Mouse (Mus musculus): ENCODE measurements around the gene Sfxn5. TPM values are rescaled to one million over a fixed set of nuclear protein-coding genes. Genes with fewer than 3 reads are reported as not detected.

Sfxn5 gene
- polyA plus RNA-seq, 1 experiment, result 0.72 TPM

GRCm38 (mm10) chr6:85189911-85190591 lies 143.2 kb downstream of the Sfxn5 start:
- Histone ChIP-seq H3K36me3 (replicated peaks; ENCODE audit: low read length) (no peaks in the 10 kb centered on the region), H3K4me3 (replicated peaks) (peak overlapping the region; percentile 42), H3K4me1 (peaks cover 15% of the 10 kb centered on the region), H3K9me3 (peaks cover 5% of the 10 kb centered on the region; the same call in 1 of the 2 replicates), H3K27me3 (replicated peaks) (peaks cover 97% of the 10 kb centered on the region)
- TF ChIP-seq GATA1 (IDR thresholded peaks at IDR 0.05; ENCODE audit: borderline replicate concordance, low read length) (no peak), FLI1 (IDR thresholded peaks at IDR 0.05; ENCODE audit: low read length) (no peak)

DNA sequence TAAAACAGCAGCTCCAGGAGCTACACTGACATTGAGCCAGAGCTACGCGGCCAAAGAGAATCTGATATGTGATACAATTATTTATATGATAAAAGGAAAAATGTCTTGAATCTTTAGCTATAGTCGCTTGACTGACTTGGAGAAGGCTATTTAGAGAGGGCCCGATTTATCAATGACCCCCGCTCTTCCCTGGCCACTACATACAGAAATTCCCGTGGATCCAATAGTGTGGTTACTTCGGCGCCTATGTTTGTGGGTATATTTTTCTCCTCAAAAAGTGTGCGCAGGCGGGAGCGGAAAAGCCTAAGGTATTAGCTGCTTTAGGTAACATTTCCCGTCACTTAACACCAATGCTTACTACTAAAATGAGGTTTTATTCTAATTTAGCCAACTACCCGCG lies 143.9 kb downstream of the Sfxn5 start:
- no peak for TF ChIP-seq FLI1 (IDR thresholded peaks at IDR 0.05; ENCODE audit: low read length)
- H3K36me3 ChIP-seq (replicated peaks; ENCODE audit: low read length), result no peaks in the 10 kb centered on the region
- H3K4me1 ChIP-seq, result peaks cover 15% of the 10 kb centered on the region
- H3K4me3 ChIP-seq (replicated peaks), result no peak overlapping the region
- H3K27me3 ChIP-seq (replicated peaks), result peaks cover 94% of the 10 kb centered on the region
- peaks cover 5% of the 10 kb centered on the region; the same call in 1 of the 2 replicates for H3K9me3 ChIP-seq

DNA sequence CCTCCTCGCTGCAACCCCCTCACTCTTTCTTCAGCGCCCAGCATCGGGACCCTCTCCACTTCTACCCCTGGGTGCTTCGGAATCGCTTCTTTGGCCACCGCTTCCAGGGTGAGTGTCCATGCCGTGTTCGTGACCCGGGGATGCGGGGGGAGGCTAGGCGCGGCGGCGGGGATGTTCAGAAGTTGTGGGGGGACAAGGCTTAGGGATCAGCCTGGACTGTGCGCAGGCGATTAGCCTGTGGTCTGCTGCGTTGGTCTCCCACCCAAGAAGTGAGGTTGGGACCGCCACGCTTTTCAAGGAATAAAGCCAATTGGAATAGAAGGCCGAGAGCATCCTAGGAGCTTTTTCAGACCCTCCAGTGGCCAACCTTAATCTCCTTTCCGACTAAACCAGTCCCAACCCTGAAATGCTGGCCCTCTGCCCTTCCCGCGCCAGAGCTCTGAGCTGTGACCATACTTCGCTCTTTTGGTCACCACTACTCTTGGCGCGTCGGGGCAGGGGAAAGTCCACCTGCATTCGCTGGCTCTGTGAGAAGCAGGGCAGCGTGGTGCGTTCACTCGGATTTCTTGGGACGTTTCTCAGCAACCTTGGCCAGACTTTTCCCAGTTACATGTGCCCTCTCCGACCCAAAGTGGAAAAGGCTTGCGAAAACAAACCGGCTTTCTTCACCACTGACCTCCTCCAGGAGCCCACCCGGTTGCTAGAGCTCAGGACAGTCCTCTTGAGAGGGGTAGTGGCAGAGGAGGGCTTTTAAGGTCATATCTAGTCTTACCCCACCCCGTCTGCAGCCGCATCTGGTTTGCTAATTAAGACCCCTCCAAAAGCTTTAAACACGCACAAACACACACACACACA lies 144.7 kb downstream of the Sfxn5 start:
- Histone ChIP-seq H3K9me3 (0 out of 2 replicates have a peak, but pooled peaks cover 5% of the 10 kb centered on the region), H3K27me3 (replicated peaks) (peaks cover 91% of the 10 kb centered on the region), H3K4me1 (peaks cover 15% of the 10 kb centered on the region), H3K36me3 (replicated peaks; ENCODE audit: low read length) (no peaks in the 10 kb centered on the region), H3K4me3 (replicated peaks) (no peak overlapping the region)
- TF ChIP-seq GATA1 (IDR thresholded peaks at IDR 0.05; ENCODE audit: borderline replicate concordance, low read length) (no peak), FLI1 (IDR thresholded peaks at IDR 0.05; ENCODE audit: low read length) (no peak)

DNA sequence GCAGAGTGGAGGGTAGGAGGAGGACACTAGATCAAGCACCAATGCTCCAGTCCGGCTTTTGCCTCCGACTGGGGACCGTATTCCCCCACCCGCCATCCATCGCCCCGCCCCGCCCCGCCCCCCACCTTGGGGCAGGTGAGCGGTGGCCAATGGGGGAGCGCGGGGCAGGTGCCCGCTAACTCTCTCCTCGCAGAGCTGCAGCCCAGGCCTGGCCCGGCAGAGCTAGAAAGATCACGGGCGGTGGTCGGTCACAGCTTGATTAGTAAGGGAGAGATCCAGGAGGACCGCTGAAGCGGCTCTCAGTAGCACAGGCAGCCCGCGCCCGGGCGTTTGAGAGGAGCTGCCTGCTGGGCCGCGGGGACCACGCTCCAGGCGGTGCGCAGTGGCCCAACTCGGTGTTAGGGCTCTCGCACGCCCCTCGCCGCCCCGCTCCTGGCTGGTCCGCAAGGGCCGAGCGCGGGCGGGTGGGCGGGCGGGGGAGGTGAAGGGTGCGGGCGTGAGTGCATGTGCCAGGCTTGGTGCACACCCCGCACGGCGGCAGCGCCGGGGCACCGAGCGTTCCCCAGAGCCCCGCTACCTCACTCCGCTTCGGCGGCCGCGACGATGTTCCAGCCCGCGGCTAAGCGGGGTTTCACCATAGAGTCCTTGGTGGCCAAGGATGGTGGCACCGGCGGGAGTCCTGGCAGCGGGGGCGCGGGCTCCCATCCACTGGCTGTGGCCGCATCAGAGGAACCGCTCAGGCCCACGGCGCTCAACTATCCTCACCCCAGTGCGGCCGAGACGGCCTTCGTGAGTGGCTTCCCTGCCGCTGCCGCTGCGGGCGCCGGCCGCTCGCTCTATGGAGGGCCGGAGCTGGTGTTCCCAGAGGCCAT lies 145.6 kb downstream of the Sfxn5 start, which contains the start of gene Emx1:
TSS of gene Emx1 (plus strand) at position 99 of the 872 bp plus-strand sequence.
- TF ChIP-seq GATA1 (IDR thresholded peaks at IDR 0.05; ENCODE audit: borderline replicate concordance, low read length) (no peak), FLI1 (IDR thresholded peaks at IDR 0.05; ENCODE audit: low read length) (no peak)
- H3K36me3 ChIP-seq (replicated peaks; ENCODE audit: low read length), result no peaks in the 10 kb centered on the region
- H3K4me1 ChIP-seq, result peaks cover 15% of the 10 kb centered on the region
- no peak within 1 kb of the TSS for H3K4me3 ChIP-seq (replicated peaks)
- 0 out of 2 replicates have a peak, but pooled peaks cover 5% of the 10 kb centered on the region for H3K9me3 ChIP-seq
- peaks cover 82% of the 10 kb centered on the region for H3K27me3 ChIP-seq (replicated peaks)

DNA sequence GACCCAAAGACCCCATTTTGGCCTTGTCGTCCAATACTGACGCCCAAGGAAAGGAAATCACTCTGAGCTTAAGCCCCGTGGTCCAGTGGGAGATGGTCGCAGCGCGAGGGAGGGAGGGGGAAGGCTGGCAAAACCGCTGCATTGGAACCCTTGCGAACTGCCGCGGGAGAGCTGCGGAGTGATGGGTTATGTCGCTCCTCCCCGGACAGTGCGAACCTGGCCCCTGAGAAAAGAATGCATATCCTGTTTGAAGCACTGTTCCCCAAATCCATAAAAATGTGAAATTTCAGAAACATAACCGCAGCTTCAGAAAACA lies 146.5 kb downstream of the Sfxn5 start:
- no peak overlapping the region for H3K4me3 ChIP-seq (replicated peaks)
- peaks cover 5% of the 10 kb centered on the region; the same call in 1 of the 2 replicates for H3K9me3 ChIP-seq
- peaks cover 15% of the 10 kb centered on the region for H3K4me1 ChIP-seq
- peaks cover 74% of the 10 kb centered on the region for H3K27me3 ChIP-seq (replicated peaks)
- no peak for TF ChIP-seq GATA1 (IDR thresholded peaks at IDR 0.05; ENCODE audit: borderline replicate concordance, low read length)
- no peak for TF ChIP-seq FLI1 (IDR thresholded peaks at IDR 0.05; ENCODE audit: low read length)
- H3K36me3 ChIP-seq (replicated peaks; ENCODE audit: low read length), result no peaks in the 10 kb centered on the region

GRCm38 (mm10) chr6:85186033-85186743 lies 147.0 kb downstream of the Sfxn5 start:
- Histone ChIP-seq H3K4me3 (replicated peaks) (no peak overlapping the region), H3K36me3 (replicated peaks; ENCODE audit: low read length) (no peaks in the 10 kb centered on the region), H3K27me3 (replicated peaks) (peaks cover 74% of the 10 kb centered on the region), H3K4me1 (peaks cover 15% of the 10 kb centered on the region), H3K9me3 (peaks cover 9% of the 10 kb centered on the region; the same call in 1 of the 2 replicates)
- TF ChIP-seq FLI1 (IDR thresholded peaks at IDR 0.05; ENCODE audit: low read length) (no peak), GATA1 (IDR thresholded peaks at IDR 0.05; ENCODE audit: borderline replicate concordance, low read length) (no peak)

GRCm38 (mm10) chr6:85183951-85184350 lies 149.3 kb downstream of the Sfxn5 start:
- Histone ChIP-seq H3K4me3 (replicated peaks) (no peak overlapping the region), H3K36me3 (replicated peaks; ENCODE audit: low read length) (no peaks in the 10 kb centered on the region), H3K9me3 (peaks cover 9% of the 10 kb centered on the region; the same call in 1 of the 2 replicates), H3K27me3 (replicated peaks) (peaks cover 68% of the 10 kb centered on the region), H3K4me1 (peaks cover 4% of the 10 kb centered on the region; the same call in 1 of the 2 replicates)
- TF ChIP-seq FLI1 (IDR thresholded peaks at IDR 0.05; ENCODE audit: low read length) (no peak), GATA1 (IDR thresholded peaks at IDR 0.05; ENCODE audit: borderline replicate concordance, low read length) (no peak)

DNA sequence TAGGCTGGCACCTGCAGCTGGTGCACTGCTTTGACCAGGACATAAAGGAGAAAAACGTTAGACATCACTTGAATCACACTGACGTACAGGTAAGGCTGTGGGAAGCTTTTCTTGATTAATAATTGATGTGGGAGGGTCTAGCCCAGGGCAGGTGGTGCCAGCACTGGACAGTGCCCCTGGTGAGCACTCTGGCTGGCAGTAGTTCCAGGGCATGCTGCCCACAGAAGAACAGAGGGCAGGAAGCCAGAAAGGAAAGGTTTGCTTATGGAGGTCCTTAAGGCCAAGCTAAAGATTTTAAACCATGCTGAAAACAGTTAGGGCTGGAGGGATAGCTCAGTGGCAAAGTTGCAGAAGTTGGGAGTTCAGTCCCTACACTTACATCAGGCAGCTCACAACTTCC lies 153.2 kb downstream of the Sfxn5 start:
- no peaks in the 10 kb centered on the region for H3K36me3 ChIP-seq (replicated peaks; ENCODE audit: low read length)
- peaks cover 45% of the 10 kb centered on the region for H3K27me3 ChIP-seq (replicated peaks)
- H3K9me3 ChIP-seq, result peaks cover 5% of the 10 kb centered on the region; the same call in 1 of the 2 replicates
- TF ChIP-seq FLI1 (IDR thresholded peaks at IDR 0.05; ENCODE audit: low read length), result no peak
- no peak for TF ChIP-seq GATA1 (IDR thresholded peaks at IDR 0.05; ENCODE audit: borderline replicate concordance, low read length)
- H3K4me1 ChIP-seq, result no peaks in the 10 kb centered on the region
- no peak overlapping the region for H3K4me3 ChIP-seq (replicated peaks)

- Histone ChIP-seq H3K9me3 (peaks cover 5% of the 10 kb centered on the region; the same call in 1 of the 2 replicates), H3K36me3 (replicated peaks; ENCODE audit: low read length) (no peaks in the 10 kb centered on the region), H3K4me3 (replicated peaks) (no peak overlapping the region), H3K27me3 (replicated peaks) (peaks cover 47% of the 10 kb centered on the region), H3K4me1 (no peaks in the 10 kb centered on the region)
- TF ChIP-seq GATA1 (IDR thresholded peaks at IDR 0.05; ENCODE audit: borderline replicate concordance, low read length) (no peak), FLI1 (IDR thresholded peaks at IDR 0.05; ENCODE audit: low read length) (no peak)
These were observed 153.7 kb downstream of the Sfxn5 start for GRCm38 (mm10) chr6:85179569-85179968.
